Mouse (Mus musculus): ENCODE data around the gene Ndufab1.

The Ndufab1 gene

GRCm38 (mm10) chr7:122101747-122102244, at the start of gene Ndufab1:
Ndufab1 (minus strand) TSS chr7:122101886.
- peak; percentile 66 to 82 for DNase-seq (ENCODE audit: low spot score in 2 of 2)

GRCm38 (mm10) chr7:122140991-122141390, 39.3 kb upstream of the Ndufab1 start:
- no peak for DNase-seq (ENCODE audit: low spot score in 2 of 2)

- DNase-seq (ENCODE audit: low spot score in 2 of 2) = no peak
Measured at GRCm38 (mm10) chr7:122138190-122138589, 36.5 kb upstream of the Ndufab1 start.

DNA sequence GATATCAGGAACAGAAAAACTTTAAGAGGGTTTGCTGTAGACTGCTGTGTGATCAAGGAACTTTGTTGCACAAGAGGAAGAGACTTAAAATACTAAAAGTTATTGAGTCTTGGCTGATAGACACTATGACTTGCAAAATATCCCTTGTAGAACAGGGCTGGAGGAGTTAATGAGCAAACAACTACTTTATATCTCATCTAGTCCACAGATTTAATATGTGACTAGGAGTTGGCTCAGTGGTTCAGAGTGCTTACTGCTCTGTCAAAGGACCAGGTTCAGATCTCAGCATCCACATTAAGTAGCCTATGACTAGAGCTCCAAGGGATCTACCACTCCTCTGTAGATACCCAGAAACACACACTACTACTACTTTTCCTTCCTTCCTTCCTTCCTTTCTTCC, 35.4 kb upstream of the Ndufab1 start:
- no peak for DNase-seq (ENCODE audit: low spot score in 2 of 2)

DNA sequence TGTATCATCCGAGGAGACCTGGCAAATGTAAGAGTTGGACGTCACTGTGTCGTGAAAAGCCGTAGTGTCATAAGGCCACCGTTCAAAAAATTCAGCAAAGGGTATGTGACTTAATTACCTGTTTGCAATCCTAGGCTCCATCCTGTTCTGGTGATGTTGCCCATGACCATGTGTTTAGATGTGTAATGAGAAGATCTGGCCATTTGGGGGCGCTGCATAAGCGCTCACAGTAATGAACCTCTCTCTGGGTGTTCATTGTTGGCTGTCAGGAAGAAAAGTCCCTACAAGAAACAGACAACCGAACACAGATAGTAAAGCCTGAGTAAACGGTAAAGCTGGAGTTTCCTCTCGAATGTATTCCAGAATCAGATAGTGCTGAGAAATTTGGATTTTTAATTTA, 33.4 kb upstream of the Ndufab1 start:
- DNase-seq (ENCODE audit: low spot score in 2 of 2) = peak in 1 of 2 experiments; percentile 10

- DNase-seq (ENCODE audit: low spot score in 2 of 2) = no peak
Measured at GRCm38 (mm10) chr7:122133338-122133625, 31.6 kb upstream of the Ndufab1 start.

- DNase-seq (ENCODE audit: low spot score in 2 of 2) = peak; percentile 98
Measured at GRCm38 (mm10) chr7:122132497-122133337, 31.0 kb upstream of the Ndufab1 start, which contains the start of the genes Palb2 and Dctn5. Palb2 (minus strand) TSS chr7:122132985. Dctn5 (plus strand) TSS chr7:122133041.

- no peak for DNase-seq (ENCODE audit: low spot score in 2 of 2)
Measured at GRCm38 (mm10) chr7:122131834-122132233, 30.1 kb upstream of the Ndufab1 start.

GRCm38 (mm10) chr7:122126946-122127345, 25.3 kb upstream of the Ndufab1 start:
- DNase-seq (ENCODE audit: low spot score in 2 of 2) = no peak

GRCm38 (mm10) chr7:122125636-122126035, 23.9 kb upstream of the Ndufab1 start:
- no peak for DNase-seq (ENCODE audit: low spot score in 2 of 2)

DNA sequence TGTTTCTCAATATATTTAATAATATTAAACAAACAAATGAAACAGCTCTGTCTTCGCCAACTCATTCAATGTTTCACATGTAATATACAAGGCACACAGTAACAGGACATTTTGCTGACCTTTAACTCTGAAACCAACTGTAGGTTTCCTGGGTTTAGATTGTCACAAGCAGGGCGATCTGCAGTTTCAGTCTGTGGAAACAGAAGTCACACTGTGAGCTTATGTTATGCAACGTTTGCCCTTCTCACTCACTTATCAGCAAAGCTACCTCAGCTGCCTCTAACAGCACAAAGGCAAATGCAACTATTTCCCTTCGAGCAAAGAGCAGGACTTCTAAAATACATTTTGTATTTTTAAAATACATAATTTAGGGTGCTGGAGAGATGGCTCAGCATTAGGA, 21.8 kb upstream of the Ndufab1 start:
- no peak for DNase-seq (ENCODE audit: low spot score in 2 of 2)

- no peak for DNase-seq (ENCODE audit: low spot score in 2 of 2)
Measured at GRCm38 (mm10) chr7:122108206-122108605, 6.5 kb upstream of the Ndufab1 start.

DNA sequence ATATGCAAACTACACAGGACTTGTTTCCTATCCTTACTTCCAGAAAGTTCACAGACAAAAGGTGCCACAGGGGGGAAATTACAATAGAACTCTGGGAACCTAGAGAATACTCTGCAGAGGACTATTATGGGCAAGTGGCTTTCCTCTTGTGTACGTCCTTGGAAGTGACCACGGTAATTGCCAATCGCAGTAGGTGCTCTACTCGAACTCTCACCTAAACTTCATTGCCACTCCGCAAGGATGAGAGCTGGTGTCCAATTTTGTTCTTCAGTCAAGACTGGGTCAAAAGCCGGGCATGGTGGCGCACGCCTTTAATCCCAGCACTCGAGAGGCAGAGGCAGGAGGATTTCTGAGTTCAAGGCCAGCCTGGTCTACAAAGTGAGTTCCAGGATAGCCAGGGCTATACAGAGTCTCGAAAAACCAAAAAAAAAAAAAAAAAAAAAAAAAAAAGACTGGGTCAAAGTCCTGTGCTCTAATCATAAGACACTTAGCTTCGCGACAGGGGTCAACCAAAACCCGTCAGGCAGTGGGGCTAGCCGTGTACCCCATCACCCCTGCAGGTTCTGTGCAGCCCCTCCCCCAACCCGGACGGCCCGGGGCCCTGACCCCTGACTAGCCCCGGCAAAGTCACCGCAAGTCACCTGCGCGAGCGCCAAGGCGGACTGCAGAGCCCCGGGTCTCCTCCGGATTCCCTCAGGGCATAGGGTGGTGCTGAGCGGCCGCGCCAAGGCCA, 506 bp downstream of the Ndufab1 start:
- peak in 1 of 2 experiments; percentile 41 for DNase-seq (ENCODE audit: low spot score in 2 of 2)

GRCm38 (mm10) chr7:122099222-122099621, 2.5 kb downstream of the Ndufab1 start:
- DNase-seq (ENCODE audit: low spot score in 2 of 2) = peak; percentile 11 to 46

DNA sequence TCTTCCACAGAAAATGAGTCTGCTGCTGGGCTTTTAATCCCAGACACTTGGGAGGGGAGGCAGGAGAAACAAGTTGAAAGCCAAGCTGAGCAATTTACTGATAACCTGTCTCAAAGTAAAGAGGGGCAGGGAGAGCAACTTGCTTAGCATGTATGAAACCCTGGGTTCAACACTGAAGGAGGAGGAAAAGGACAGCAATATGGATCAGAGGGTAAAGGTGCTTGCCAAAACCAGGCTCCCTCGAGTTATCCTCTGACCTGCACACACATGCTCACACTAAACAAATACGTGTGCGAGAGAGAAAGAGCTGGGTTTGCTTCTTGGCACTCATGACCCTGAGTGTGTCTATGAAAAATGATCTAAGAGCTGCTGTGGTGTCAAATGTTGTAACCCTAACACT, 3.7 kb downstream of the Ndufab1 start:
- DNase-seq (ENCODE audit: low spot score in 2 of 2) = no peak

DNA sequence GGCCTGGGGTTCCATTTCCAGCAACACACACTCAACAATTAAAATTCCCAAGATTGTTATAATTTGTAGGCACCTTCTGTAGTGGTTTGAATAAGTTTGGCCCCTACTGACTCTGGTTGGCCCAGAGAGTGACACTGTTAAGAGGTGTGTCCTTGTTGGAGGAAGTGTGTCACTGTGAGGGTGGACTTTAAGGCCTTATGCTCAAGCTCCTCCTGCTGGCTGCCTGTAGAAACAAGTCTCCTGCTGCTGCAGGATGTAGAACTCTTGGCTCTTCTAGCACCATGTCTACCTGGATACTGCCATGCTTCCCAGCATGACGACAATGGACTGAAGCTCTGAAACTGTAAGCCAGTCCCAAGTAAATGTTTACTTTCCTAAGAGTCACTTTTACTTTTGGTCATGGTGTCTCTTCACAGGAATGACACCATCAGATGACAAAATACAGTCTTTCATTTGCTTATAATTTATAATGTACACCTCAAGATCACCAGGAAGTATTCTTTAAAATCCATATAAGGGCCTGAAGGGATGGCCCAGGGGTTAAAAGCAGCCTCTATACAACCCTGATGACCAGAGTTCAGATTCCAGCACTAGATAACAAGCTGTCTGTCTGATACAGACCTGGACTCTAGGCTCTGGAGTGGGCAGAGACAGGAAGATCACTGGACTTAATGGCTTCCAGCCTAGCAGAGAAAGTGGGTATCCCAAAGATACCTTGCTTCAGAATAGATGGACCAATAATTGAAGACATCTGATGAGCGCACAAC, 6.9 kb downstream of the Ndufab1 start:
- DNase-seq (ENCODE audit: low spot score in 2 of 2) = no peak

- DNase-seq (ENCODE audit: low spot score in 2 of 2) = no peak
Measured at GRCm38 (mm10) chr7:122087195-122087982, 14.3 kb downstream of the Ndufab1 start.

DNA sequence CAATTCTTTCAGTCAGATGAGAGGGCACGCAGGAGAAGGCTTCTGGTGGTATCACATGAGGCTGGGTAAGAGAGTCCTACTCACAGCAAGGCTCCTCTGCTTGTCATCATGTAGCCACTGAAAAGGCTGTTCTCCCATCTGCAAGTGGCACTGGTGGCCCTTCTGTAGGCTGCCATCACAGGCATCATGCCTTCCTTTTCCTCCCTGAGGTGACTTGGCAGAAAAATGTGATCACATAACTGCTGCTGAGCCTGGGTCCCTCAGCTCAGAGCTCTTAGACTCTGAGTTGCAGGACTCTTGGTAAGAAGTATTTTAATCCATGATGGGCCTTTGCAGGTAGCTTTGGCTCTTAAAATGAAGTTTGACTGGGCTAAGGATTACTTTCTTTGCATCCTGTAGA, 20.6 kb downstream of the Ndufab1 start:
- no peak for DNase-seq (ENCODE audit: low spot score in 2 of 2)

DNA sequence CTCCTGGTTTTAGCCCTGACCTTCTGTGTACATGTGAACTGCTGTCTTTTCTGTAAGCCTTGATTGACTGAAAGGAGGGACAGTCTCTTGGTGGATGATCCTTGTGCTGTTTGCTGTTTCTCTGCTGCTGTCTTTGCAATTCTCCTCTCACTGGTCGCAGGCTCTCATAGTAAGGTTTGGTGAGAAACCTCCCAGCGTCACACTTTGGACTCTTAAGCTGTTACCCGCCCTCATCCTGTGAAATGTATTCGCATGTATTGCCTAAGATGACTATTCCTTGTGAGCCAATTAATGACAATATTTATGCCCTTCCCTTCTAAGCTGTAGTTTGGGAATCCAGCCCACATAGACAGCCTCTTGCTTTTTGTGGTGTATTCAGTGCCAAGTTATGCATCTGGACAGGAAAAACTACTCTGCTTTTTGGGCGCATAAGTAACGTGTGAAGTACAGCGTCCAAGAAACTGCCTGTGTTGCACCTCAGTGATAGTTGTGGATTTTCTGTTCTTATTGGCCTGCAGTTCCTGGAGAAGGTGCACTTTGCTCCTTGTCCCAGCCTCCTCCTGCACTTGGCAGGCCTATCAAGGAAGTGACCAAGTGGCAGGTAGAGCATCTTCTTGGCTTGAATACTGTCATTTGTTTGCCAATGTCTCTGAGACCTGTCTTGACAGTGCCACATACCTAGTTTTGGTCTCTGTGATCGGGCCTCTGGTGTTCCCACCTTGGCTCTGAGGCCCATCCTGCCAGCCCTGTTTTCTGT, 21.7 kb downstream of the Ndufab1 start:
- no peak for DNase-seq (ENCODE audit: low spot score in 2 of 2)

GRCm38 (mm10) chr7:122074374-122074773, 27.3 kb downstream of the Ndufab1 start:
- no peak for DNase-seq (ENCODE audit: low spot score in 2 of 2)

Measured in thymus, postnatal 10 days (tissue).